Mouse (Mus musculus) CH12.LX (cell line): ENCODE measurements at regions not wholly inside any gene's neighbourhood (a gene's known extent, or its start where the extent isn't known, plus 50 kb on each side); places are given as distances from the start of the nearest gene placed in this dataset.

Source experiments
- DNase-seq: peaks from one replicate; pipeline ENCODE4 v3.0.0-alpha.2; 2013; ENCODE audit errors: extremely low read depth
- H3K27ac ChIP-seq: 2 replicates; pipeline ENCODE4 v1.5.1; 2012; ENCODE audit warnings: low read depth, mild to moderate bottlenecking, control low read depth, moderate library complexity; ENCODE audit not compliant: insufficient read depth
- H3K27me3 ChIP-seq: replicated peaks from 2 replicates; pipeline ENCODE3; 2012; ENCODE audit warnings: inconsistent platforms
- H3K36me3 ChIP-seq, 2 experiments: replicated peaks in 1 of 2; 2 replicates each; pipeline versions ENCODE3 to v1.6.1; 2012; ENCODE audit warnings: inconsistent platforms in 1 of 2, low read length in 1 of 2, mild to moderate bottlenecking in 1 of 2, mixed read lengths in 1 of 2, moderate library complexity in 1 of 2; ENCODE audit not compliant: control insufficient read depth in 1 of 2, insufficient read depth in 1 of 2
- H3K4me1 ChIP-seq, 2 experiments: 2 replicates each; pipeline ENCODE4 v1.6.1; 2012; ENCODE audit warnings: inconsistent platforms in 1 of 2, moderate library complexity in 1 of 2; ENCODE audit not compliant: insufficient read depth in 2 of 2, control insufficient read depth in 1 of 2
- H3K4me2 ChIP-seq: 2 replicates; pipeline ENCODE4 v1.6.1; 2012; ENCODE audit warnings: low read depth, mild to moderate bottlenecking, control low read depth; ENCODE audit not compliant: poor library complexity, insufficient read depth, severe bottlenecking
- H3K4me3 ChIP-seq, 3 experiments: fragments of 150-350 bp in 1 of 3; sonication (generic) in 1 of 3; replicated peaks in 1 of 3; 2 replicates each; pipeline versions ENCODE3 to v1.5.1; 2011 to 2012; ENCODE audit warnings: low read depth in 2 of 3, low read length in 2 of 3, mild to moderate bottlenecking in 2 of 3, moderate library complexity in 2 of 3, control low read depth in 1 of 3, improper control_type of control experiment in 1 of 3, inconsistent platforms in 1 of 3, mixed read lengths in 1 of 3; ENCODE audit not compliant: poor library complexity in 1 of 3
- H3K79me2 ChIP-seq: replicated peaks from 2 replicates; pipeline ENCODE4 v1.6.1; 2012; ENCODE audit warnings: mild to moderate bottlenecking, moderate library complexity; ENCODE audit not compliant: control insufficient read depth, poor library complexity, insufficient read depth, severe bottlenecking; ENCODE audit errors: extremely low read depth
- H3K9ac ChIP-seq: 2 replicates; pipeline ENCODE4 v1.6.1; 2012; ENCODE audit warnings: low read depth, mild to moderate bottlenecking, control low read depth, moderate library complexity; ENCODE audit not compliant: insufficient read depth
- H3K9me3 ChIP-seq: replicated peaks from 2 replicates; pipeline ENCODE3; 2012; ENCODE audit warnings: low read length, inconsistent platforms, mixed read lengths
- CHD2 ChIP-seq: IDR thresholded peaks from 2 replicates; pipeline ENCODE4 v1.6.1; 2011; ENCODE audit warnings: low read length, improper control_type of control experiment
- CTCF ChIP-seq, 2 experiments: IDR thresholded peaks in 1 of 2; conservative IDR thresholded peaks in 1 of 2; 2 replicates each; pipeline ENCODE4 v1.5.1; 2011 to 2012; ENCODE audit warnings: low read depth in 2 of 2, low read length in 2 of 2, improper control_type of control experiment in 1 of 2, inconsistent platforms in 1 of 2, mild to moderate bottlenecking in 1 of 2, moderate library complexity in 1 of 2
- E2F4 ChIP-seq: IDR thresholded peaks from 2 replicates; pipeline ENCODE4 v1.6.1; 2011; ENCODE audit warnings: low read depth, low read length, improper control_type of control experiment; ENCODE audit not compliant: insufficient replicate concordance
- ELF1 ChIP-seq: IDR thresholded peaks from 2 replicates; pipeline ENCODE4 v1.6.1; 2014; ENCODE audit warnings: low read depth, mild to moderate bottlenecking, inconsistent platforms, low read length, improper control_type of control experiment
- ETS1 ChIP-seq: conservative IDR thresholded peaks from 2 replicates; pipeline ENCODE4 v1.6.1; 2012; ENCODE audit warnings: low read depth, mild to moderate bottlenecking, inconsistent platforms, low read length, improper control_type of control experiment, moderate library complexity
- GABPA ChIP-seq: IDR thresholded peaks from 2 replicates; pipeline ENCODE4 v1.6.1; 2012; ENCODE audit warnings: low read depth, low read length, improper control_type of control experiment, inconsistent platforms; ENCODE audit not compliant: insufficient replicate concordance
- IRF4 ChIP-seq: IDR thresholded peaks from 2 replicates; pipeline ENCODE4 v1.6.1; 2014; ENCODE audit warnings: low read depth, mild to moderate bottlenecking, inconsistent platforms, low read length, improper control_type of control experiment
- KAT2A ChIP-seq: IDR thresholded peaks from 2 replicates; pipeline ENCODE4 v1.6.1; 2012; ENCODE audit warnings: low read length, improper control_type of control experiment, inconsistent platforms; ENCODE audit not compliant: insufficient replicate concordance
- MAX ChIP-seq: IDR thresholded peaks from 2 replicates; pipeline ENCODE4 v1.6.1; 2011; ENCODE audit warnings: low read length, improper control_type of control experiment
- MAZ ChIP-seq: IDR thresholded peaks from 2 replicates; pipeline ENCODE4 v1.6.1; 2012; ENCODE audit warnings: low read depth, mild to moderate bottlenecking, inconsistent platforms, low read length, improper control_type of control experiment, moderate library complexity
- MEF2A ChIP-seq: IDR thresholded peaks from 2 replicates; pipeline ENCODE4 v1.6.1; 2014; ENCODE audit warnings: low read depth, mild to moderate bottlenecking, inconsistent platforms, low read length, improper control_type of control experiment, borderline replicate concordance
- MXI1 ChIP-seq: IDR thresholded peaks from 2 replicates; pipeline ENCODE4 v1.6.1; 2011; ENCODE audit warnings: mild to moderate bottlenecking, low read depth, low read length, improper control_type of control experiment
- MYC ChIP-seq: IDR thresholded peaks from 2 replicates; pipeline ENCODE4 v1.6.1; 2011; ENCODE audit warnings: low read depth, mild to moderate bottlenecking, improper control_type of control experiment, low read length
- NELFE ChIP-seq: IDR thresholded peaks from 2 replicates; pipeline ENCODE4 v1.6.1; 2011; ENCODE audit warnings: low read depth, low read length, improper control_type of control experiment
- NRF1 ChIP-seq: IDR thresholded peaks from 2 replicates; pipeline ENCODE4 v1.6.1; 2014; ENCODE audit warnings: low read depth, mild to moderate bottlenecking, inconsistent platforms, low read length, improper control_type of control experiment, moderate library complexity
- PAX5 ChIP-seq: IDR thresholded peaks from 2 replicates; pipeline ENCODE4 v1.6.1; 2012; ENCODE audit warnings: low read length, inconsistent platforms, mixed read lengths
- POLR2A ChIP-seq: IDR thresholded peaks from 2 replicates; pipeline ENCODE4 v1.6.1; 2011; ENCODE audit warnings: low read depth, mild to moderate bottlenecking, improper control_type of control experiment, low read length
- RAD21 ChIP-seq: IDR thresholded peaks from 2 replicates; pipeline ENCODE4 v1.6.1; 2011; ENCODE audit warnings: low read depth, mild to moderate bottlenecking, low read length, improper control_type of control experiment, moderate library complexity
- RCOR1 ChIP-seq: conservative IDR thresholded peaks from 2 replicates; pipeline ENCODE4 v1.6.1; 2012; ENCODE audit warnings: low read depth, mild to moderate bottlenecking, inconsistent platforms, low read length, improper control_type of control experiment
- SIN3A ChIP-seq: IDR thresholded peaks from 2 replicates; pipeline ENCODE4 v1.6.1; 2012; ENCODE audit warnings: low read length, improper control_type of control experiment, inconsistent platforms
- SMC3 ChIP-seq: IDR thresholded peaks from 2 replicates; pipeline ENCODE4 v1.6.1; 2011; ENCODE audit warnings: low read depth, low read length, improper control_type of control experiment
- TBP ChIP-seq: conservative IDR thresholded peaks from 2 replicates; pipeline ENCODE4 v1.6.1; 2011; ENCODE audit warnings: low read depth, low read length, improper control_type of control experiment
- TCF12 ChIP-seq: IDR thresholded peaks from 2 replicates; pipeline ENCODE4 v1.6.1; 2014; ENCODE audit warnings: low read depth, mild to moderate bottlenecking, inconsistent platforms, low read length, improper control_type of control experiment
- UBTF ChIP-seq: IDR thresholded peaks from 2 replicates; pipeline ENCODE4 v1.6.1; 2012; ENCODE audit warnings: low read depth, mild to moderate bottlenecking, inconsistent platforms, low read length, improper control_type of control experiment, moderate library complexity
- USF2 ChIP-seq: conservative IDR thresholded peaks from 2 replicates; pipeline ENCODE4 v1.6.1; 2011; ENCODE audit warnings: low read depth, low read length, improper control_type of control experiment
- ZKSCAN1 ChIP-seq: IDR thresholded peaks from 2 replicates; pipeline ENCODE4 v1.6.1; 2012; ENCODE audit warnings: low read depth, inconsistent platforms, low read length, improper control_type of control experiment, borderline replicate concordance
- ZNF384 ChIP-seq: IDR thresholded peaks from 2 replicates; pipeline ENCODE4 v1.6.1; 2012; ENCODE audit warnings: low read depth, low read length, improper control_type of control experiment, inconsistent platforms
- dilution Hi-C: fragments of 300-500 bp; cut with MboI; formaldehyde crosslinking; loops from 2 replicates; pipeline ENCODE4 v1.14.3; 2020; ENCODE audit warnings: low sequenced_read_pairs; ENCODE audit not compliant: extremely low pct_unique_long_range_greater_than_20kb, extremely low pct_ligation_motif_present
- in situ Hi-C: fragments of 300-500 bp; cut with MboI; formaldehyde crosslinking; loops from 3 replicates; pipeline ENCODE4 v1.14.3; 2019; ENCODE audit warnings: low sequenced_read_pairs, low pct_ligation_motif_present, low pct_unique_long_range_greater_than_20kb, mixed read lengths

- Histone ChIP-seq H3K4me1 (peaks cover 6 to 8% of the 10 kb centered on the region in 2 experiments; a peak in 2 of 4 replicates), H3K4me3 (no peak overlapping the region), H3K4me2 (no peak overlapping the region), H3K27me3 (no peaks in the 10 kb centered on the region), H3K36me3 (no peaks in the 10 kb centered on the region), H3K9me3 (no peaks in the 10 kb centered on the region), H3K27ac (no peak overlapping the region), H3K9ac (no peak overlapping the region), H3K79me2 (no peaks in the 10 kb centered on the region)
- in situ Hi-C loops (no loop called here), dilution Hi-C loops (no loop called here)
- DNase-seq: no peak
- TF ChIP-seq MXI1 (no peak), MAX (no peak), NELFE (no peak), MEF2A (no peak), GABPA (no peak), USF2 (no peak), IRF4 (no peak), RCOR1 (no peak), ZKSCAN1 (no peak), TCF12 (no peak), KAT2A (no peak)
Observed at GRCm38 (mm10) chr11:34904271-34904670, 70.8 kb upstream of the Spdl1 start.

GRCm38 (mm10) chr11:34899400-34899799 is 66.0 kb upstream of the Spdl1 start:
- Histone ChIP-seq H3K27ac (0 out of 2 replicates have a peak overlapping the region, but pooled peaks have one; percentile 24), H3K36me3 (no peaks in the 10 kb centered on the region), H3K9me3 (no peaks in the 10 kb centered on the region), H3K4me2 (peak overlapping the region; percentile 90), H3K27me3 (no peaks in the 10 kb centered on the region), H3K9ac (peak overlapping the region; percentile 97), H3K79me2 (no peaks in the 10 kb centered on the region), H3K4me3 (peak overlapping the region; percentile 19 to 67 (median 27)), H3K4me1 (peaks cover 7 to 8% of the 10 kb centered on the region in 2 experiments; a peak in 2 of 4 replicates)
- DNase-seq: peak; percentile 88
- dilution Hi-C loops (no loop called here), in situ Hi-C loops (loop anchor here (25.0 kb wide), 2 partner anchors 188 to 788 kb away; no protein-coding TSS in a partner anchor)
- TF ChIP-seq UBTF: no peak
- TF ChIP-seq TBP: peak; percentile 72; the same call in 1 of the 2 replicates
- no peak for TF ChIP-seq MAZ
- no peak for TF ChIP-seq KAT2A
- peak; percentile 69 for TF ChIP-seq TCF12
- TF ChIP-seq NELFE: no peak
- TF ChIP-seq RCOR1: no peak
- TF ChIP-seq ELF1: no peak
- TF ChIP-seq CTCF (conservative IDR thresholded peaks at IDR 0.05 in 1 of 2, IDR thresholded peaks at IDR 0.05 in 1 of 2; ENCODE audit: low read depth in 2 of 2, low read length in 2 of 2): no peak
- peak; percentile 99 for TF ChIP-seq CHD2
- TF ChIP-seq E2F4: no peak
- no peak for TF ChIP-seq SIN3A
- TF ChIP-seq RAD21: no peak
- TF ChIP-seq PAX5: no peak
- TF ChIP-seq SMC3: no peak
- no peak for TF ChIP-seq ETS1
- TF ChIP-seq POLR2A: peak; percentile 59
- TF ChIP-seq MAX: no peak
- no peak for TF ChIP-seq IRF4
- TF ChIP-seq ZNF384: no peak
- TF ChIP-seq MYC: peak; percentile 53
- TF ChIP-seq ZKSCAN1: peak; percentile 37; the same call in 1 of the 2 replicates
- no peak for TF ChIP-seq MEF2A
- TF ChIP-seq USF2: no peak
- peak; percentile 32 for TF ChIP-seq NRF1
